Mouse (Mus musculus) limb, embryonic 12.5 days (tissue): ENCODE measurements around the gene Fam184a. TPM values are rescaled to one million over a fixed set of nuclear protein-coding genes. Genes with fewer than 3 reads are reported as not detected.

ENCODE experiments used
- ATAC-seq: fragments of 200-750 bp; cut with Nextera tagmentation; 2 replicates; pipeline ENCODE4 v1.8.0; 2017; ENCODE audit warnings: low read depth, moderate TSS enrichment; ENCODE audit not compliant: insufficient number of reproducible peaks, insufficient read depth, low FRiP score, low TSS enrichment
- H3K27ac ChIP-seq: fragments of 300-500 bp; sonication (generic); 2 replicates; pipeline ENCODE4 v1.5.1; 2016; ENCODE audit warnings: mild to moderate bottlenecking, moderate library complexity
- H3K27me3 ChIP-seq: fragments of 300-500 bp; sonication (generic); 2 replicates; pipeline ENCODE4 v1.6.1; 2016; ENCODE audit warnings: mild to moderate bottlenecking, moderate library complexity
- H3K36me3 ChIP-seq: fragments of 300-500 bp; sonication (generic); 2 replicates; pipeline ENCODE4 v1.6.1; 2016; ENCODE audit warnings: mild to moderate bottlenecking, moderate library complexity
- H3K4me1 ChIP-seq: fragments of 300-500 bp; sonication (generic); replicated peaks from 2 replicates; pipeline ENCODE4 v1.6.1; 2016
- H3K4me2 ChIP-seq: fragments of 300-500 bp; sonication (generic); 2 replicates; pipeline ENCODE4 v1.6.1; 2016; ENCODE audit warnings: mild to moderate bottlenecking, moderate library complexity
- H3K4me3 ChIP-seq: fragments of 300-500 bp; sonication (generic); replicated peaks from 2 replicates; pipeline ENCODE4 v1.5.1; 2016; ENCODE audit warnings: mild to moderate bottlenecking
- H3K9ac ChIP-seq: fragments of 300-500 bp; sonication (generic); replicated peaks from 2 replicates; pipeline ENCODE4 v1.6.1; 2016; ENCODE audit warnings: mild to moderate bottlenecking, moderate library complexity
- H3K9me3 ChIP-seq: fragments of 300-500 bp; sonication (generic); 2 replicates; pipeline ENCODE4 v1.6.1; 2016; ENCODE audit warnings: mild to moderate bottlenecking, moderate library complexity
- WGBS: fragments of 180-500 bp; shearing (Covaris S2); methylation state at CpG from one replicate; pipeline ENCODE4 v1.1.7; 2016; 5-methylcytosine and 5-hydroxymethylcytosine counted together
- polyA plus RNA-seq: library from polyadenylated mRNA; unstranded; fragments of >200 nt; fragmentation: Nextera tagmentation; extraction: Ambion mirVana; gene quantifications from 2 replicates; pipeline ENCODE4 v1.2.1, GENCODE M21; 2016

Gene Fam184a
- polyA plus RNA-seq, 1 experiment from 2014 or later = 8.6 TPM

DNA sequence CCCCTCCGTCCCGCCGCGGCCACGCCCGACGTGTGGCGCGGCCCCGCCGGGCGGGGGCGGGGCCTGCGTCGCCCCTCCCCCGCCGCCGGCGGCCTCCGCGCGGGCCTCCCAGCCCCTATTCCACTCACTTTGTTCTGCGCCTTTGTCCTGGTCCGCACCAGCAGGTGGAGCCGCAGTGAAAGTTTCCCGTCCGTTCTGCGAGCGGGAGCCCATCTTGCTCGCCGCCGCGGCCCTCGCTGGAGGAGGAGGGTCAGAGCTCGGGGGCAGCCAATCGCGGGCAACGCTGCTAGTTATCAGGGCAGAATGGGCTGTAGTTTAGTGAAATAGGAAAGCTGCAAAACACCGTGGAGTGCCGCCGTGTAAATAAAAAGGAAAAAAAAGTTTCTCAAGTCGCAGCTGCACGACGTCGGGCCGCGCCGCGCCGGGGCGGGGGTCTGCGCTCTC lies 154.2 kb downstream of the Fam184a start, which contains the start of gene Asf1a:
TSS of gene Asf1a (plus strand) at position 81 of the 444 bp plus-strand sequence.
- Histone ChIP-seq H3K9ac (peak within 1 kb of the TSS; percentile 99), H3K27ac (peak within 1 kb of the TSS; percentile 100), H3K36me3 (peaks cover 9% of the 10 kb centered on the region; the same call in 1 of the 2 replicates), H3K27me3 (no peaks in the 10 kb centered on the region), H3K4me2 (peak within 1 kb of the TSS; percentile 67), H3K4me1 (peaks cover 23% of the 10 kb centered on the region), H3K9me3 (no peaks in the 10 kb centered on the region), H3K4me3 (peak within 1 kb of the TSS; percentile 98)
- peak; percentile 98 for ATAC-seq
- WGBS = under 1% methylated on average over 52 of the region's 52 CpGs

- ATAC-seq = peak; percentile 95
- H3K27me3 ChIP-seq = no peaks in the 10 kb centered on the region
- 5% methylated on average over 27 of the region's 27 CpGs for WGBS
Measured at GRCm38 (mm10) chr10:53595744-53596676, 154.9 kb downstream of the Fam184a start.

GRCm38 (mm10) chr10:53585777-53586176 lies 165.1 kb downstream of the Fam184a start:
- no peak for ATAC-seq
- no peaks in the 10 kb centered on the region for H3K9me3 ChIP-seq
- WGBS = 82% methylated on average over 3 of the region's 3 CpGs
- peaks cover 5% of the 10 kb centered on the region; the same call in 1 of the 2 replicates for H3K36me3 ChIP-seq
- H3K4me1 ChIP-seq = peaks cover 5% of the 10 kb centered on the region
- H3K27me3 ChIP-seq = no peaks in the 10 kb centered on the region
- H3K27ac ChIP-seq = no peak overlapping the region
- H3K4me2 ChIP-seq = no peak overlapping the region
- H3K9ac ChIP-seq = no peak overlapping the region
- H3K4me3 ChIP-seq = no peak overlapping the region

More at GRCm38 (mm10) chr10:53595744-53596676, 154.9 kb downstream of the Fam184a start:
- no peaks in the 10 kb centered on the region for H3K9me3 ChIP-seq
- H3K4me2 ChIP-seq = peak overlapping the region; percentile 67
- peak overlapping the region; percentile 61 for H3K9ac ChIP-seq
- peak overlapping the region; percentile 96 for H3K27ac ChIP-seq
- peak overlapping the region; percentile 98 for H3K4me3 ChIP-seq
- peaks cover 23% of the 10 kb centered on the region for H3K4me1 ChIP-seq
- peaks cover 6% of the 10 kb centered on the region; the same call in 1 of the 2 replicates for H3K36me3 ChIP-seq

Other genes with a start within 250 kb of the Fam184a start
- gene Asf1a, start 154.4 kb downstream of the Fam184a start, polyA plus RNA-seq = 170 and 172 TPM in 2 replicates
- 14.5 and 15.4 TPM in 2 replicates for gene Mcm9, start 120.7 kb downstream of the Fam184a start, polyA plus RNA-seq